Mouse (Mus musculus): ENCODE data around the gene Polr2i. TPM values are rescaled to one million over a fixed set of nuclear protein-coding genes. Genes with fewer than 3 reads are reported as not detected.
"Not testable (repeated sequence)": the region's sequence is repeated elsewhere in the genome, so short reads cannot be mapped to it uniquely, and the experiment has no call there.

Polr2i gene
- total RNA-seq, 2 experiments from 2014 or later = 53.3 to 56.3 TPM

DNA sequence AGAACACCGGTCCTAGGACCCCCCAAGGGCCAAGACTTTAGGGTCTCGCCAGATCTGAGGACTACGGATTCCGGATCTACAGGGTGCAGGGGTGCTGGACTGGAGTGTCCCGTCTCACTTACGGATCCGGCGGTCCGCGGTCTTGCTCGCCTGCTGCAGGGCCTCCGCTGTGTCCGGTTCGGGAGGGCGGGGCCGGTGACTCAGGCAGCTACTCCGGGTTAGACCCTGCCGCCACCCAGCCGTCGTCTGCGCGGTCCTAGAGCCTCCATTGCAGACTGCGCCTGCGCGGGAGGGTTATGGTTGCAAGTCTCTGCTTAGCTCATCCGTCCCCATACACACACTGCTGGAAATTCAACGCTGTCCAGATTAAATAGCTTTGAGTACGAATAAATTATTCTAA lies 36.9 kb upstream of the Polr2i start:
- intact Hi-C loops (cut with DNase I) = no loop called here
- H3K27ac ChIP-seq = peak overlapping the region; percentile 87
- peak overlapping the region; percentile 68 for H3K4me3 ChIP-seq
- peak; percentile 94 for DNase-seq (ENCODE audit: extremely low spot score in 1 of 2, low spot score in 2 of 2)
- no peak for TF ChIP-seq CTCF (IDR thresholded peaks at IDR 0.05)

- no peak for TF ChIP-seq CTCF (IDR thresholded peaks at IDR 0.05)
- H3K27ac ChIP-seq = peak overlapping the region; percentile 87
- DNase-seq (ENCODE audit: extremely low spot score in 1 of 2, low spot score in 2 of 2) = no peak
- peak overlapping the region; percentile 68; the same call in 1 of the 2 replicates for H3K4me3 ChIP-seq
- intact Hi-C loops (cut with DNase I) = no loop called here
Observed at GRCm38 (mm10) chr7:30195461-30195860, 36.3 kb upstream of the Polr2i start.

DNA sequence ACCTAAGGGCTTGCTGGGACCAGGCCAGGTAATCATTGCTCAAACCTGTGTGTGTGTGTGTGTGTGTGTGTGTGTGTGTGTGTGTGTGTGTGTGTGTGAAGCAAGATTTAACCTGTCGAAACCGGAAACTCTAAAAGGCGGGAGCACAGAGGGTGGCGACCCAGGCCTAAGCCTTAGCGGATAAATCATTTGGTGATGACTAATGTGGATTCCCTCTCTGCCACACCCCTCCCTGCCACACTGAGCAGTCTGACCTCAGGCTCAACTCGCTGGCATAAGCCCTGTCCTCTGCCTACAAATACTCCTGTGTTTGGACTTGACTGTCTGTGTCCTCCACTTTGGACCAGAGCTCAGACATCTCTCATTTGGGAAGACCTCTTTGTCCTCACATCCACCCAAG lies 35.6 kb upstream of the Polr2i start:
- no peak for DNase-seq (ENCODE audit: extremely low spot score in 1 of 2, low spot score in 2 of 2)
- intact Hi-C loops (cut with DNase I) = no loop called here
- TF ChIP-seq CTCF (IDR thresholded peaks at IDR 0.05) = no peak
- no peak overlapping the region for H3K4me3 ChIP-seq
- no peak overlapping the region for H3K27ac ChIP-seq

DNA sequence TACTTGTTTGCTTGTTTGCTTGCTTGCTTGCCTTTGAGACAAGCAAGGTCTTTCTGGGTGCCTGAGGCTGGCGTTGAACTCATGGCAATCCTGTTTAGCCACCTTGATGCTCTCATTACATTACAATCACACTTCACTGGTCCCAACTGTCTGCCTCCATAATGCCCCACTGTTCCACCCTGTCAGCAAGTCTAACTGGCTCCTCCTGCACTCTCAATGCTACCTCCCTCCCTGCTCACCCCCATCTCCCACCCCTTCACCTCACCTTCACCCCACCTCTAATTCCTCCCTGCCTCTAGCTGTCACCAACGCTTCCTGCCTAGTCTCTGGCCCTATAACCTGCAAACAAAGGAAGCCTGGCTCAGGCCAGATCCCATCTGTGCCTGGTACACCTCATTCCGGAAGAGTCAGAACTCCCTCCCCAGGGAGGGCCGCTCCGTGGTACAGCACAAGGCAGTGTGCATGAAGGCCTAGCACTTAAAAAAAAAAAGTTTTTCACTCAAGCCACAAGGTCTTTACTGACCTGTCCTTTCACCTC lies 34.1 kb upstream of the Polr2i start:
- DNase-seq (ENCODE audit: extremely low spot score in 1 of 2, low spot score in 2 of 2) = no peak
- H3K27ac ChIP-seq = no peak overlapping the region
- intact Hi-C loops (cut with DNase I) = no loop called here
- TF ChIP-seq CTCF (IDR thresholded peaks at IDR 0.05) = no peak
- no peak overlapping the region for H3K4me3 ChIP-seq

- DNase-seq (ENCODE audit: extremely low spot score in 1 of 2, low spot score in 2 of 2) = peak; percentile 42 to 61
- intact Hi-C loops (cut with DNase I) = no loop called here
- Histone ChIP-seq H3K4me3 (peak within 1 kb of the TSS; percentile 21; the same call in 1 of the 2 replicates), H3K27ac (no peak within 1 kb of the TSS)
- peak; percentile 80 for TF ChIP-seq CTCF (IDR thresholded peaks at IDR 0.05)
Observed at GRCm38 (mm10) chr7:30198481-30198971, 33.2 kb upstream of the Polr2i start, which contains the start of gene Capns1. Gene Capns1 (minus strand): TSS chr7:30198811.

GRCm38 (mm10) chr7:30199498-30200139 lies 32.1 kb upstream of the Polr2i start:
- Histone ChIP-seq H3K27ac (no peak overlapping the region), H3K4me3 (no peak overlapping the region)
- intact Hi-C loops (cut with DNase I) = no loop called here
- TF ChIP-seq CTCF (IDR thresholded peaks at IDR 0.05) = no peak
- DNase-seq (ENCODE audit: extremely low spot score in 1 of 2, low spot score in 2 of 2) = no peak

- H3K4me3 ChIP-seq = no peak overlapping the region
- intact Hi-C loops (cut with DNase I) = no loop called here
- DNase-seq (ENCODE audit: extremely low spot score in 1 of 2, low spot score in 2 of 2) = no peak
- TF ChIP-seq CTCF (IDR thresholded peaks at IDR 0.05) = no peak
- H3K27ac ChIP-seq = no peak overlapping the region
Observed at GRCm38 (mm10) chr7:30200200-30200599, 31.5 kb upstream of the Polr2i start.

- intact Hi-C loops (cut with DNase I); DNase-seq (ENCODE audit: extremely low spot score in 1 of 2, low spot score in 2 of 2): not testable (repeated sequence)
Observed at GRCm38 (mm10) chr7:30200661-30201060, 31.1 kb upstream of the Polr2i start.

DNA sequence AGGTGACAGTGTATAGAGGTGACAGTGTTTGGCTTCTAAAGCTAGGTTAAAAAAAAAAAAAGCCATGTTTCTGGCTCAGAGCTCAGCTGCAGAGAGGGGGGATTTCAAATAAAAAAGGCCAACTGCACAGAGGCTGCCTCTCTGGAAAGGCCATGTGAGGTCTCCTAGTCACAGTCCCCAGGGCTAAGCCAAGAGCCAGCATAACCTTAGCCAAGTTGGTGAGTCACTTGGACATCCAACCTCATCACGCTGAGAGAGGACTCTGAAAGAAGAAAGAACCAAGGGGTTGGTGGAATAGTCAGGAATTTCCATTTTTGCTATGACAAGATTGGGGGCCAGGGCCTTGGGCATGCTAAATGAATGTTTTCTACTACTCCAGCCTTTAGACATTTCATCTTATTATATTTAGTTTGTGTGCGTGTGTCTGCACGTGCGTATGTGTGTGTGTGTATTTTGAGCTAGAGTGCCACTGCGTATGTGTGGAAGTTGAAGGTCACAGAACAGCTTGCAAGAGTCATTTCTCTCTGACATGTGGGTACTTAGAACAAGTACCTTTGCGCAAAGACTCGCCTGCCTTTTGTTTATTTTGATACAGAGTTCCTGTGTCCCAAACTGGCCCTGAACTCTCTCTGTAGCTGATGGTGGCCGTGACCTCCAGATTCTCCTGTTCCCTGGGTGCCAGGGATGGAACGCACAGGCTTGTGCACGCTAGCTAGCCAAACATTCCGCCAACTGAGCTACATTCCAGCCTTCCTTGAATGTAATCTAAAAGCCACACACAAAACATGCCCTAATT lies 28.7 kb upstream of the Polr2i start:
- intact Hi-C loops (cut with DNase I) = no loop called here
- no peak for DNase-seq (ENCODE audit: extremely low spot score in 1 of 2, low spot score in 2 of 2)
- Histone ChIP-seq H3K27ac (no peak overlapping the region), H3K4me3 (no peak overlapping the region)
- TF ChIP-seq CTCF (IDR thresholded peaks at IDR 0.05) = no peak

More at GRCm38 (mm10) chr7:30200661-30201060, 31.1 kb upstream of the Polr2i start:
- not testable (repeated sequence) for H3K4me3 ChIP-seq, H3K27ac ChIP-seq

- DNase-seq (ENCODE audit: extremely low spot score in 1 of 2, low spot score in 2 of 2) = no peak
- intact Hi-C loops (cut with DNase I) = loop anchor here (2.0 kb wide), 1 partner anchor 192 kb away; no protein-coding TSS in a partner anchor
- no peak overlapping the region for H3K4me3 ChIP-seq
- TF ChIP-seq CTCF (IDR thresholded peaks at IDR 0.05) = no peak
- H3K27ac ChIP-seq = no peak overlapping the region
Observed at GRCm38 (mm10) chr7:30204380-30204779, 27.4 kb upstream of the Polr2i start.

DNA sequence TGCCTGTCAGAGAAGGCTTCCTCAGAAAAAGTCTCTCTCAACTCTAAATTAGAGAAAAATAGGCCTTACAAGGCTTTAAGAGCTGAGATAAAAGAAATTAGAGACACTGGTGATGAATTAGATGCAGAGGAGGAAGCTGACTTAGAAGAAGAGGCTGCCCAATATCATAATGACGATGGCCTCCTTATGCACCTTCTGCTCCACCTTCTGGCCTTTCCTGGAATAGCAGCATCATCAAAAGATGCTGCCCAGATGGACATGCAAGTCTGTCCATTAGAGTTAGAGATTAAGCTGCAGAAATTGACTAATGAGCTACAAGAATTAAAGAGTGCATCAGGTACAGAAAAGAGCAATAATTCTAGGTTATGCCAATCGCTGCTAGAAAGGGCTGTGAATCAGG lies 26.4 kb upstream of the Polr2i start:
- intact Hi-C loops (cut with DNase I) = loop anchor here (1.0 to 2.0 kb wide), 2 partner anchors 24 to 193 kb away; no protein-coding TSS in a partner anchor
- no peak for DNase-seq (ENCODE audit: extremely low spot score in 1 of 2, low spot score in 2 of 2)
- Histone ChIP-seq H3K4me3 (no peak overlapping the region), H3K27ac (no peak overlapping the region)
- TF ChIP-seq CTCF (IDR thresholded peaks at IDR 0.05) = peak; percentile 74

GRCm38 (mm10) chr7:30206364-30206763 lies 25.4 kb upstream of the Polr2i start:
- DNase-seq (ENCODE audit: extremely low spot score in 1 of 2, low spot score in 2 of 2); H3K4me3 ChIP-seq; intact Hi-C loops (cut with DNase I); H3K27ac ChIP-seq: not testable (repeated sequence)

All from left cerebral cortex, adult 2 months (tissue).